Mouse (Mus musculus): ENCODE measurements around the gene Adipor2. TPM values are rescaled to one million over a fixed set of nuclear protein-coding genes. Genes with fewer than 3 reads are reported as not detected.
"Not testable (repeated sequence)": the region's sequence is repeated elsewhere in the genome, so short reads cannot be mapped to it uniquely, and the experiment has no call there.

Gene Adipor2
- total RNA-seq, 2 experiments from 2014 or later: 36.6 to 40.2 TPM

DNA sequence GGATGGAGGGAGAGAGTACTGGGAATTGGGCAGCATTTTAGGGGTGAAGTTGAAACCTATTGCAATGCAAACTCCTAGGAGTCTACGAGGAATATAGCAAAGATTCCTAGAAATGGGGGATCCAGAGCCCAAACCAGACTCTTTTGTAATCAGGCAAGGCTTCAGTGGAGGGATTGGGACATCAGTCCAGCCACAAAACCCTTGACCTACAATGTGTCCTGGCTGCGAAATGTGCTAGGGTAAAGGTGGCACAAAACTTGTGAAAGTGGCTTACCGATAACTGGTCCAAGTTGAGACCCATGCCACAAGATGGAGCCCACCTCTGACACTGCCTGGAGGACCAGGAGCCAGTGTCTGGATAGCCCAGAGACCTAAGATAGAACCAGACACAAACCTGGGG lies 18.1 kb downstream of the Adipor2 start:
- no peak for DNase-seq (ENCODE audit: low spot score in 2 of 2)
- intact Hi-C loops (cut with DNase I): no loop called here

DNA sequence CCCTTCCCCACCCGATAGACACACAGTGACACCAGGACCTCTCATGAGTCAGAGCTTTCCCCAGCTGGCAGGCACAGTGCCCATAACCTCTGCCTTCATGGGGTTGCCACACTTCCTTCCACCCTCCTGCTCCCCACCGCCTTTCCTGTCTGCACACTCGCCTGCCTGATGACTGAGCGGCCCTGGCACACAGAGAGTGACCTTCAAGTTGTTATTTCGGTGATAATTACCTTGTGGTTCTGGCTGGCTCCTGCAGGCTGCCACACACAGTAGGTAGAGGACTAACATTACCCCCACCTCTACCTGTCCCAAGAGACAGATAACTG lies 21.2 kb downstream of the Adipor2 start:
- intact Hi-C loops (cut with DNase I): no loop called here
- peak in 1 of 2 experiments; percentile 34 for DNase-seq (ENCODE audit: low spot score in 2 of 2)

DNA sequence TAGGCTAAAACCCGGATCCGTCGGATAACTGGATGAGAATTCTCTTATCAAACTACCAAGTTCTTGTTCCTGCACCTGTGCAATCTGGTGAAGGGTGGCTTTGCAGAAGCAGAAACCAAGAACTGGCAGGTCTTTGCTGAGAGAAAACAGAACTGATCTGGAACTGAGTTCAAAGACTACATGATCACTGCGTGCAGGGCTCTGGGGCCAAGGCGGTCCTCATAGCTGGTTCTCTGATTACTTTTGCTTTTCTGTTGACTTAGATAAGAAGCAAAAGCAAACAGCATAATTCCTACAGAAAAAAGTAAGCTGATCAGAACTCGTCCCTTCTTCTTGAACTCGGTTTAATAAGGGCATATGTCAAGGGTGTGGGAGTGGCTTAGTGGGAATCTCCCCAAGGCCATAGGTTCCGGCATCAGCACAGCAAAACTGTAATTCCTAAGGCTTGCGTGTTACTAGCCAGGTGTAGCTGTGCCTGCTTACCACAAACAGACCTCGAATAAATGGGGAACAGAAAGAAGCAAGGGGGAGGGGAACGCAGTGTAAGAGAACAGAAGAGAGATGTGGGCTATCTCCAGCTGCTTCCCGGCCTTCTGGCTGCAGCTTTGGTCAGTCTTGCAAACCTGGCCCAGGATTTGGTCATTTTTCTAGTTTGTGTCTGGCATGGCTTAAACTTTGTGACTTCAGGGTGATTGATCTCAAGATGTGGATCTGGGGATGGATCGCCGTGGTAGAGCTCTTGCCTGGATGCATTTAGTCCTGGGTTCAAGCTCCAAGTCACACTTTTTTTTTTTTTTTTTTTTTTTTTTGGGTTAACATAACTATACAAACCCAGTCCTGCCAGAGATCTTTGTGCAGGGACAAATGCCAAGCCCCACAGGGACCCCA lies 21.8 kb downstream of the Adipor2 start:
- DNase-seq (ENCODE audit: low spot score in 2 of 2): no peak
- intact Hi-C loops (cut with DNase I): no loop called here

DNA sequence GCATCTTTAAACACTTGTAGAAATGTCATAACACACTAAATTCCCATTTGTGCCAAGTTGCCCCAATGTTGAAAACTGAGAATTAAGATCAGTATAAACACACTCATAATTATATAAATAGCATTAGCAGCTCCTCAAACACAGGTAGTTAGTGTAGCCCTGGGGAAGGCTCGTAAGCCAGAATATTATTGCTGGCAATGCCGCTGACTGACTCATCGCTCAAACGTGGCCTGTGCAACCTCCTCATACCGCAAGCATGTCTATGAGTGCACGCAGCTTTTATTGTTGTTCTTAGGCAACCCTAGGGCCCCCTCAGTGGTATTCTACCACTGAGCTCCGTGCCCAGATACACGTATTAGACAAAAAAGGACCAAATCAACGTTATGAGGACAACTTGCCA lies 24.7 kb downstream of the Adipor2 start:
- intact Hi-C loops (cut with DNase I): no loop called here
- DNase-seq (ENCODE audit: low spot score in 2 of 2): no peak

DNA sequence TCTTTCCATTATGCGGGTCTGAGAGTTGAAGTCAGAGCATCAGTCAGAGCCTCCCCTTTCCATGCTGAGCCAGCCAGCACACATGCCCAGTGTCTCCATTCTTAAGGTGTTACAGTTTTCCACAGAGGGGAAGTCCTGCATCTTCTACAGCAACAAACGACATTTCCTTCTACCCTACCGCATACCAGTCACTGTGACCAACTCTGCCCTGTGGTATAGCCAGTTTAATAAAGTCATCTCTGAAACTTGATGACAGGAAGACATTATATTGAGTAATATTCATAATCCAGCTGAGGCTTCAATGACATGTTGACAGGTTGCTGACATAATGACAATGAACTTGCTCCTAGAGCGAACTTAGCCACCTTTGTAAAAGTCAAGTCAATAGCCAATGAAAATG lies 26.8 kb downstream of the Adipor2 start:
- intact Hi-C loops (cut with DNase I): no loop called here
- DNase-seq (ENCODE audit: low spot score in 2 of 2): no peak

DNA sequence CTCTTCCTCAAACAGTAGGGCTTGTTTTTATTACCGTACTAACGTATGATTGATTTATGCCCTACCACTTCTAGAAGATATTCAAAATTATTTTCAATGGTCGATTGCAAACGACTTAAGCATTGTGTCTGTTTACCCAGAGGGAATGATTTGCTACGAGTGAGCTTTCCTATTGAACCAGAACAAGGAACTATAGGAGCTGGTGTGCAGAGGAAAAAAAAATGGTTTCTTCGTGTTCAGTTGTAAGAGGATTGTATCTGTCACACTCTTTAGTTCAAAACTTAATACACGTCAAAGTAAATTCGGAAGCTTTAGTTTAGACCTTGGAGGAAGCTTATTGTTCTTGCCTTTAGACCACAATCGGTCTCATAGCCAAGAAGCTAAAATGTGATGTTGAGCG lies 28.4 kb downstream of the Adipor2 start:
- intact Hi-C loops (cut with DNase I): no loop called here
- DNase-seq (ENCODE audit: low spot score in 2 of 2): no peak

DNA sequence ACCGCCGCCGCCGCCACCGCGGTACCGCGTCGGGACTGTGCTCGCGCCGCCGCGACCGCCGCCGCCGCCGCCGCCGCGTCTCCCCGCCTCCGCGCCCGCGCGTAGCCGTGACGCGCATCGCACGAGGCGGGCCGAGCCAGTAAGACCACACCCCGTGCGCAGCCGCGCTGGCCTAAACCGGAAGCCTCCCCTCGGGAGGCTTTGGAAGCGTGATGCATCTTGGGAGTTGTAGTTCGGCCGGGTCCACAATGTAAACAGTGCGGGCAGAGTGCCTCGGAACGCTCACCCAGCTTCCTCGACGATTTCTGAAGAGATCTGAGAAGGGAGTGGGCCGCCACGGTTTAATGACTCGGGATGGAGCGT lies 28.9 kb downstream of the Adipor2 start:
- intact Hi-C loops (cut with DNase I): no loop called here
- DNase-seq (ENCODE audit: low spot score in 2 of 2): peak; percentile 96 to 98

DNA sequence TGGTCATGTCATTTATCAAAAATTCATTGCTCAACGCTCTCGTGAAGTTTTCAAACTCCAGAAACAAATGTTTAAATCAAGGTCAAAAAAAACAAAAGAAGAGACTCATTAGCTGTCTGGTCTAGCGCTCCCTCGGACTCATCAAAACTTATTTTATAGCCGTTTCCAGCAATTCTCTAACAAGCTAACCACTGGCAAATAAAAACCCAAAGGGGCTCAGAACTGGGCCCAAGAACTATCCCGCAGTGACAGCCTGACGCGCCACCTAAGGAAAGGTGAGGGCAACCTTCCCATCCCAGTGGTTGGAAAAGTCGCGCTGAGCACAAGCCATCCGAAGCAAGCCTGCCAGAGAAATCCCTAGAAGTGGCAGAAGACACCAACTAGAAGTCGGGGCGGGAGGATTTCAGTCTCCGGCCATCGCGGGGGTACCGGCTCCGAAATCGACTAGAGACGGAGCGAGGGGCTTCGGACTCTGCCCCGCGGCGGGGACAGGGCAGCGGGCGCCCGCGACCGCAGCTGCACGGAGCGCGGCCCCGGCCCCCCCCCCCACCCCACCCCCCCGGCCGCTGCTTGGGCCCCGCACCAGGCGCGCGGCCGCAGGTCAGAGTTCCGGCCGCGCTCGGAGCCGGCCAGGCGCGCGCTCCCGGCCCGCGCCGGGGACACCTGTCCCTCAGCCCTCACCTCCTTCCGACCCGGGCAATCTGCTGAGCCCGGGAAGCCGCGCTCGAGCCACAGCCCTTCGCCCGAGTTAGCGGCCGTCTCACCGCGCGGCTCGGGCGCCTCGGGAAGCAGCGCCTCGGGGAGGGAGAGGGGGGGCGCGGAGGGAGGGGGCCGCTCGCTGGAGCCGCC lies 29.5 kb downstream of the Adipor2 start:
- peak; percentile 12 to 26 for DNase-seq (ENCODE audit: low spot score in 2 of 2)
- intact Hi-C loops (cut with DNase I): no loop called here

DNA sequence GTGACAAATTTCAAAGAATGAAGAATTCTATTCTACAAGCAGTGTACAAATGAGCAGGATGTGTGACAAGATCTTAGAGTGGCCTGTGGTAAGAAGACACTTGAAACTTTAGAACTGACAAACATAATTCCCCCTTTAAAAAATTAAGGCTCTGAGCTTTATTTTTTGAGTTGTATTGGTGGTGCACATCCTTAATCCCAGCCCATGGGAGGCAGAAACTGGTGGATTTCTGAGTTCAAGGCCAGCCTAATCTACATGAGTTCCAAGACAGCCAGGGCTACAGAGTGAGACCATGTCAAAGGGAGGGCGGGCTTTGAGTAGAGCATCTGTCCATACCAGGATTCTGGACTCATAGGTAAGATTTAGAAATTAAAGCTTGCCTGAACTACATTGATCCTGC lies 30.7 kb downstream of the Adipor2 start:
- intact Hi-C loops (cut with DNase I): no loop called here
- DNase-seq (ENCODE audit: low spot score in 2 of 2): no peak

DNA sequence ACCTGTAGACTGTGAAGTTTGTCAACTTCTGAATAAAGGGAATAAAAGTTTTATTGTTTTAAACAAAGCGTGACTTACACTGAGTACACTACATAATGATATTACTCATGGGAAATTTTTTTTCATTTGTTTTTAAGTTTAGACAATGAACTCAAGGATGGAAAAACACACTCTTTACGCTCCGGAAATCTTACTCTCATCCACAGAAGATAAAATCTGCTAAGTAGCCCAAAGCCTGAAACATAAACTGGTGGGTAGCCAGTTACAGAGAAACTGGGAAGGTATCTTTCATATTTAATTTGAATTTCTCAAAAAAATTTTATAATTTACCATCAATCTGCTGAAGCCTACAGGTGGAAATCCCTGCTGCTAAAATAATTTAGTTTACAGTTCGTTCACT lies 31.1 kb downstream of the Adipor2 start:
- no peak for DNase-seq (ENCODE audit: low spot score in 2 of 2)
- intact Hi-C loops (cut with DNase I): no loop called here

DNA sequence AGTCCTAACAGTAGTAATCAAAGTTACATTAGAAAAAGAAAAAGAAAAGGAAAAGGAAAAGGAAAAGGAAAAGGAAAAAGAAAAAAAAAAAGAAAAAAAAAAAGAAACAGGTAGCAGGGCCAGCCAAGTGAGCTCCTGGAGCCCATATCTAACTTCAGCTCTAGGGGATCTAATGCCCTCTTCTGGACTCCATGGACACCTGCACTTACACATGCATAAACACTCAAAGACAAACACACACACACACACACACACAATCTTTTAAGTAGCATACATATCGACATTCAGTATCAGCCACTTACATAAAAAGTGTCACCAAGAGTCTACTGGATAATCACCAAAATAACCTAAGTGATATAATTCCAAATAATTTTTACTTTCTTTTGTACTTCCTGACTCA lies 31.8 kb downstream of the Adipor2 start:
- intact Hi-C loops (cut with DNase I): no loop called here
- DNase-seq (ENCODE audit: low spot score in 2 of 2): no peak

DNA sequence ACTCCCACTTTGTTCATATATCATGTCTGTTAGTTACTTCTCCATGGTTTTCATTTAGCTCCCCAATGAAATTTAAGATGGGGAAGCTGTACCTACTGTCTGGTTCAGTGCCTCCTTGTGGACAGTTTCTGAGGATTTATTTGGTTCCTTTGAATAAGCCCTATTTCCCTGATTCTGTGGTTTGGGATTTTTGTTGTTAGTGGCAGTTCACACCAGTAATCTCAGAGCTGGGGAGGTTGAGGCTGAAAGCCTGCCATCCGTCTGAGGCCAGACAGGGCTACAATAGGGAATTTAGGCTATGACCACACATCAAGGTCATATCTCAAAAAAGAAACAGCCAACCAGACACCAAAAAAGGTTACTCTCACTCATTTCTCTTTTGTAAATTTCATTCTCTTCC lies 38.9 kb downstream of the Adipor2 start:
- DNase-seq (ENCODE audit: low spot score in 2 of 2): no peak
- intact Hi-C loops (cut with DNase I): no loop called here

DNA sequence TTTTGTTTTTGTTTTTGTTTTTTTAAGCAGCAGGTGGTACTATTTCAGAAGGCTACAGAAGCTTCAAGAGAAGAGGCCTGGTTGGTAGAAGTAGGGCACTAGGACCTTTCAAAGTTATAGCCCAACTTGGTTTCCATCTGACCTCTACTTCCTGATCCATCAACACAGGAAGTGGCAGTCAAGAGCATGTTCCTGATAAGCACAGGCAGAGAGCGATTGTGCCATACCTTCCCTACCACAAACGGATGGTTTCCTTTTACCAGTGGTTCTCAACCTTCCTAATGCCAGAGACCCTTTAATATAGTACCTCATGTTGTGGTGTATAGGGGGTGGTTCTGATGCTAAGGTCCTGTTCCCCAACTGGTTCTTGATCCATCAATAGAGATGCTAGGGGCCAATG lies 39.9 kb downstream of the Adipor2 start:
- DNase-seq (ENCODE audit: low spot score in 2 of 2): no peak
- intact Hi-C loops (cut with DNase I): no loop called here

DNA sequence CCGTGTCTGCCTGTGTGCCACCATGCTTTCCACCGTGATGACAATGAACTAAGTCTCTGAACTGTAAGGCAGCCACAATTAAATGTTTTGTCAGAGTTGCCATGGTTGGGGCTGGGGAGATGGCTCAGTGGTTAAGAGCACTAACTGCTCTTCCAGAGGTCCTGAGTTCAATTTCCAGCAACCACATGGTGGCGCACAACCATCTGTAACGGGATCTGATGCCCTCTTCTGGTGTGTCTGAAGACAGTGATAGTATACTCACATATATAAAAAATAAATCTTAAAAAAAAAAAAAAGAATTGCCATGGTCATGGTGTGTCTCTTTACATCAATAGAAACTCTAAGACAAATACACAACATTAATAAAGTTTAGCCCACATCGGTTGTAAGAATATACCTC lies 42.5 kb downstream of the Adipor2 start:
- intact Hi-C loops (cut with DNase I): no loop called here

DNA sequence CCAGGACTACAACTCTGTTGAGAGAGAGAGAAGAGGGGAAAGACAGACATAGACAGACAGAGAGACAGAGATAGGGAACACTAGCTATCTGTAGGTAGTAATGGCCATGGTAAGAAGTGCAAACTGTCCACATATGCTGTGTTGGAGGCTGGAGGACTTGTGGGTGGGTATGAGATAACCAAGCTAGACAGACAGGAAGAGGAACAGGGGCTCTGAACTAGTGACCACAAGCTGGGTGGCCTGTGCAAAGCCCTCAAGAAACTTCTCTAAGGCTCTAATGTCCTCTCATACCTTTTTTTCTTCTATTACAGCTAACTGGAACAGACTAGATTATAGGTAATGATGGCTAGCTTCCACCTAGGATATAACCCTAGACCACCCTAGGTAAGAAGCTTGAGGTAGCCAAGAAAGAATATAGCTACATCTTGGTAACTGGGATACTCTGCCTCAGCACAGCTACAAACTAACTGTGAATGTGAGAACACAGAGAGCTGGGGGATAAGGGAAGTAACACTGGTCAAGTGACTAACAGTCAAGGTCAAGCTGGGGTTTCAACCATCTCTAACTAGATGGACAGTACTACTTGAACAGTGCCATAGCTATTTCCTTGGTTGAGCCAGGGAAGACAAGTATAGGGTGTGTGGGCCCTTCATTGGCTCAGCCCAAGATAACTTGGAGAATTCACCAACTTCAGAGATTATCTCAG lies 44.4 kb downstream of the Adipor2 start:
- DNase-seq (ENCODE audit: low spot score in 2 of 2): no peak
- intact Hi-C loops (cut with DNase I): no loop called here

More for the DNA sequence above, 42.5 kb downstream of the Adipor2 start:
- DNase-seq (ENCODE audit: low spot score in 2 of 2): no peak

DNA sequence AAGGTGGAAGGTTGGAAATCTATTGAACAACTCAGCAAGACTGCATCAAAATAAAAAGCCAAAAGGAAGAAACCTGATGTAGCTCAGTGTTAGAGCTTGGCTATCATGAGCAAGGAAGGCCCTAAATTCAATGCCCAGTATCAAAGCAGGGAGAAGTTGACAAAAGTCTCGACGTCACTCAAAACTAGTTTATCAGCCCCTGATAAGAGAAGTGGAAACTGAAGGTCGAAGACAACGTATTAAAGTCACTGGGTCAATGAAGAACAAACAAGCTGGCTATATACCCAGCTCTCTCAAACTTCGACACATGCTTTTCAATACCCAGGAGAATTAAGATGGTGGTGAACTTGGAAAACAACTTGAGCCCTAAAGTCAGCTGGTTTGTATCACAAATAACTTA lies 45.3 kb downstream of the Adipor2 start:
- intact Hi-C loops (cut with DNase I): no loop called here
- no peak for DNase-seq (ENCODE audit: low spot score in 2 of 2)

DNA sequence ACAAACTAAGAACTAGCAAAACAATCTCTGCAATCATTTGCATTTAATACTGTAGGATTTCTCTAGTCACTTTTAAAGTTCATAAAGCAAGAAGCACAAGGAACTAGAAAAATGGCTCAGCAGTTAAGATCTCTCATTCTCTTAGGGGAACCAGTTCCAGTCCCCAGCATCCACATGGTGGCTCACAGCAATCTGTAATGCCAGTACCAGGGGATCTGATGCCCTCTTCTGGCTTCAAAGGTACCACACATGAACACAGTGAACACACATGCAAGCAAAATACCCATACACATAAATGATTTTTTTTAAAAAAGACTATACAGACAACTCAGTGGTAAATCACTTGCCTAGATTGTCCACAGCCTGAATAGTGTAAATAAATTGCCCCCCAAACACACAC lies 45.9 kb downstream of the Adipor2 start:
- intact Hi-C loops (cut with DNase I): no loop called here
- no peak for DNase-seq (ENCODE audit: low spot score in 2 of 2)

DNA sequence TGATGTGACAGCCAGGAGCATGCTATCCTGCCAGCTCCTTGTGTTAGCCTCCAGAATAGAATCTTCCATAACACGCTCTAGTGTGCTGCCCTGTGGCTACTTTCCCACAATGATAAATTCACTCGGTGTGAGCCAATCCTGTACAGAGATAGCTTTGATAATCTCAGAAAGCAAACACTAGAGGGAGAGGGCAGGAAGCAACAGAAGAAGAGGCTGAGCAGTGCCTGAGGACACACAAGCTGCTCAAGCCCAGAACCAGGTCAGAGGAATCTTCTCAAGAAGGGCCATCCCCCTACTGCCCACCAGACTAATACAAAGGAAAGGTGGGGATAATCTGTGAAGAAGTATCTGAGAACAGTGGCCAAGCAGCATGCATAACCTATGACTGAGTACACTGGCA lies 50.1 kb downstream of the Adipor2 start:
- no peak for DNase-seq (ENCODE audit: low spot score in 2 of 2)
- intact Hi-C loops (cut with DNase I): no loop called here

DNA sequence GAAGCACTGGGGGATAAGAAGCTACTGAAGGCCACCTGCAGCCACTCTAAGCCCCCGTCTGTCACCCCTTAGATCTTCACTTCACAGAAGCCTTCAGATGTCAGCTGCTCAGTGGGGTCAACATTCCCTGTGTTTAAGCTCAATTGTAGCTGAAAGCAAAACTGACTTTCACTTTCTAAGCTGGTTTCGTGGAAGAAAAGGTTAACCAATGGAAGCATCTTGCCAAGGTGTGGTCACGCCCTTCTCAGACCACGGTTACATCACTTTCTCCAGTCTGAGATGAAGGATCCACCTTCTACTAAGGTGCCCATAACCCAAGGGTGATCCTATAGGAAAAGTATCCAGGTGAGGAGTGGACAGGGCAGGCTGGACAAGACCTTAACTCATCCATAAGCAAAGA lies 50.7 kb downstream of the Adipor2 start:
- intact Hi-C loops (cut with DNase I): not testable (repeated sequence)

DNA sequence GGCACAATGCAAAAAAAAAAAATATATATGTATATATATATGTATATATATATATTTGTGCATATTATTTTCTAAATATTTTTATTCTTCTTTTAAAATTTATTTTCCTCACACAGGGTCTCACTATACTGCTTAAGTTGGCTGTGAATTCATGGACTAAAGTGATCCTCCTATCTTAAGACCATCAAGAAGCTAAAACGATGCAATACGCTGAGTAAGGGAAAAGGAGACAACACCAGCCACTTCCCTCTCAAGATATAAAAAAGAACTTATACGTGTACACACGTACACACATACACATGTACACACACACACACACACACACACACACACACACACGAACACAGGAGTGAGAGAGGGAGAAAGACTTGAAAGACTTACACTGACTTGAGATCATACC lies 53.9 kb downstream of the Adipor2 start:
- no peak for DNase-seq (ENCODE audit: low spot score in 2 of 2)
- intact Hi-C loops (cut with DNase I): no loop called here

More for the DNA sequence above, 50.7 kb downstream of the Adipor2 start:
- not testable (repeated sequence) for DNase-seq (ENCODE audit: low spot score in 2 of 2)

Data from left cerebral cortex, postnatal 25 days (tissue).